Mouse (Mus musculus) heart, postnatal 36 days (tissue): ENCODE results near the gene Abi2. TPM values are rescaled to one million over a fixed set of nuclear protein-coding genes. Genes with fewer than 3 reads are reported as not detected.
A peak's percentile ranks its signal among the peaks of the same experiment; 100 is the strongest.
"Not testable (repeated sequence)": the region's sequence is repeated elsewhere in the genome, so short reads cannot be mapped to it uniquely, and the experiment has no call there.

ENCODE experiments used
- DNase-seq, 2 experiments: peaks; one replicate each; pipeline ENCODE4 v3.0.0; 2021 to 2022
- intact Hi-C: fragments of 180-260 bp; cut with DNase I; formaldehyde crosslinking; loops from one replicate; pipeline ENCODE4 v1.15.1; 2025
- total RNA-seq, 2 experiments: library from RNA; stranded (reverse); gene quantifications; 2 replicates each; pipeline ENCODE4 v1.2.3; 2021

The Abi2 gene
- 10 to 100 TPM; 18.0 to 20.2 TPM for total RNA-seq

GRCm38 (mm10) chr1:60409168-60409828 is at the start of gene Abi2:
Abi2 (plus strand) TSS chr1:60409619.
- DNase-seq = peak; percentile 91 to 92
- intact Hi-C loops = loop anchor here (2.0 to 5.0 kb wide), 3 partner anchors 67 to 553 kb away; partner anchors contain the start of genes Cyp20a1 and Raph1

GRCm38 (mm10) chr1:60361626-60362025 is 47.8 kb upstream of the Abi2 start:
- no peak for DNase-seq
- intact Hi-C loops = no loop called here

- no peak for DNase-seq
- intact Hi-C loops = no loop called here
Measured at GRCm38 (mm10) chr1:60376556-60376955, 32.9 kb upstream of the Abi2 start.

GRCm38 (mm10) chr1:60381910-60382309 is 27.5 kb upstream of the Abi2 start:
- intact Hi-C loops = no loop called here
- DNase-seq = no peak

GRCm38 (mm10) chr1:60404848-60405247 is 4.6 kb upstream of the Abi2 start:
- intact Hi-C loops = loop anchor here (5.0 kb wide), 2 partner anchors 63 to 557 kb away; partner anchors contain the start of gene Cyp20a1
- DNase-seq = no peak

GRCm38 (mm10) chr1:60408501-60409167 is 785 bp upstream of the Abi2 start:
- intact Hi-C loops = loop anchor here (2.0 to 5.0 kb wide), 3 partner anchors 66 to 554 kb away; partner anchors contain the start of genes Cyp20a1 and Raph1
- DNase-seq = peak in 1 of 2 experiments; percentile 4

- intact Hi-C loops = loop anchor here (2.0 to 5.0 kb wide), 3 partner anchors 68 to 552 kb away; partner anchors contain the start of genes Cyp20a1 and Raph1
- DNase-seq = peak in 1 of 2 experiments; percentile 37
Measured at GRCm38 (mm10) chr1:60409928-60410817, 754 bp downstream of the Abi2 start.

- intact Hi-C loops = no loop called here
- no peak for DNase-seq
Measured at GRCm38 (mm10) chr1:60416724-60417123, 7.3 kb downstream of the Abi2 start.

- no peak for DNase-seq
- intact Hi-C loops = no loop called here
Measured at GRCm38 (mm10) chr1:60423882-60424281, 14.5 kb downstream of the Abi2 start.

GRCm38 (mm10) chr1:60428341-60428740 is 18.9 kb downstream of the Abi2 start:
- no peak for DNase-seq
- intact Hi-C loops = loop anchor here (5.0 kb wide), 1 partner anchor 86 kb away; the partner anchor contains the start of gene Cyp20a1

- DNase-seq = peak in 1 of 2 experiments; percentile 24
- intact Hi-C loops = loop anchor here (5.0 kb wide), 1 partner anchor 87 kb away; the partner anchor contains the start of gene Cyp20a1
Measured at GRCm38 (mm10) chr1:60428932-60429331, 19.5 kb downstream of the Abi2 start.

- intact Hi-C loops = no loop called here
- no peak for DNase-seq
Measured at GRCm38 (mm10) chr1:60431531-60431930, 22.1 kb downstream of the Abi2 start.

GRCm38 (mm10) chr1:60432497-60432896 is 23.1 kb downstream of the Abi2 start:
- intact Hi-C loops = no loop called here
- no peak for DNase-seq

- DNase-seq, intact Hi-C loops: not testable (repeated sequence)
Measured at GRCm38 (mm10) chr1:60441438-60441837, 32.0 kb downstream of the Abi2 start.

- no peak for DNase-seq
- intact Hi-C loops = no loop called here
Measured at GRCm38 (mm10) chr1:60447067-60447466, 37.6 kb downstream of the Abi2 start.

GRCm38 (mm10) chr1:60449896-60450295 is 40.5 kb downstream of the Abi2 start:
- DNase-seq = no peak
- intact Hi-C loops = no loop called here

- no peak for DNase-seq
- intact Hi-C loops = no loop called here
Measured at GRCm38 (mm10) chr1:60460623-60461022, 51.2 kb downstream of the Abi2 start.

- intact Hi-C loops = no loop called here
- DNase-seq = no peak
Measured at GRCm38 (mm10) chr1:60469491-60469890, 60.1 kb downstream of the Abi2 start.

GRCm38 (mm10) chr1:60470541-60470940 is 61.1 kb downstream of the Abi2 start:
- intact Hi-C loops = no loop called here

GRCm38 (mm10) chr1:60481561-60481960 is 72.1 kb downstream of the Abi2 start:
- no peak for DNase-seq
- intact Hi-C loops = no loop called here

More at GRCm38 (mm10) chr1:60470541-60470940, 61.1 kb downstream of the Abi2 start:
- no peak for DNase-seq

GRCm38 (mm10) chr1:60482881-60483280 is 73.5 kb downstream of the Abi2 start:
- intact Hi-C loops = no loop called here
- DNase-seq = no peak
